Mouse (Mus musculus) adrenal gland, postnatal 4 days (tissue): ENCODE results near the gene 4930523C07Rik. TPM values are rescaled to one million over a fixed set of nuclear protein-coding genes. Genes with fewer than 3 reads are reported as not detected.
A peak's percentile ranks its signal among the peaks of the same experiment; 100 is the strongest.

Source experiments
- DNase-seq, 2 experiments: peaks; one replicate each; pipeline ENCODE4 v3.0.0; 2021 to 2022; ENCODE audit warnings: low spot score in 2 of 2, mixed read lengths in 2 of 2
- long read RNA-seq, 2 experiments: library from polyadenylated mRNA; stranded (forward); transcript quantifications; one replicate each; pipeline ENCODE4 v2.0.0; 2021
- total RNA-seq, 2 experiments: library from RNA; stranded (reverse); gene quantifications; 2 replicates each; pipeline ENCODE4 v1.2.3; 2021

4930523C07Rik gene
- total RNA-seq, result 10 to 100 TPM; 11.0 to 15.6 TPM
- long read RNA-seq, experiment 1, full-length matches to known transcripts, result 1 of 1 reads
- long read RNA-seq, experiment 1, partial matches to known transcripts, result 0 of 1 reads
- long read RNA-seq, experiment 1, other reads (novel, unspliced or antisense), result 0 of 1 reads
- long read RNA-seq, experiment 2, full-length matches to known transcripts, result 10 of 14 reads
- long read RNA-seq, experiment 2, partial matches to known transcripts, result 0 of 14 reads
- long read RNA-seq, experiment 2, other reads (novel, unspliced or antisense), result 4 of 14 reads

DNA sequence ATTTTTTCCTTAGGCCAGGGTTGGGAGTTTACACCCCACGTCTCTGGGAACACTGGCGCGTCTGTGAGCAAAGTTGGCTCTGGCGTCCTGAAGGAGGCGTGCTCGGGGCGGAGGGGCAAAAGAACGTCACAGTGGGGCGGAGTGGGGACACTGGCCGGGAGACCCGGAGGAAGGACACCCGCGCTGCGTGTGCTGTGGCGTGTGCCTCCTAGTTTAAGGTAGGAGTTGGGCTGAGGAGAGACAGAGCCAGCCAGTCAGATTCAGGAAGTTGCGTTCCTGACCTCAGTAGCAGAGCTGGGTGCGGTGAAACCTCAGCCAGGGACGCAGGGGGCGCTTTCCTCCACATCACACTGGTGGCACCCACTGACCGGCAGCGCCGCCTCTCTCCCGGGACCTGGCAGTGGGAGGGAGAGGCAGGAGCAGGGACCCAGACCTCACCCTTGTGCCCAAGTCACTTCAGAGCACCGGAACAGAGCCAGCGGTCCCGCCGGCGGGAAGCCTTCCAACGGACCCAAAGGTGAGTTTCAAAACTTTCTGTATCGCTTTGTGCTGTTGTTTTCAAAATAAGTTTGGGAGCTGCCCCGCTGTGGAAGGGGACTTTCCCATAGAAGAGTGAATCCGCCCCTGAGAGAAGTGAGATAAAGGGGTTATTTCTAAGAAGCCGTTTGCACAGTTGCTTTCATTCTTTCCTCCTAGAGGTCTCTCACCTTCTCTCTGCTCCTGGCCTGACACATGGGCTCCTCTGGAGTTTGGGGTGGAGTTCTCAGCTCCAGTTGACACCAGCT, at the start of gene 4930523C07Rik:
Gene 4930523C07Rik (plus strand): TSS at position 146 of the 785 bp plus-strand sequence.
- DNase-seq, result peak; percentile 28 to 58

DNA sequence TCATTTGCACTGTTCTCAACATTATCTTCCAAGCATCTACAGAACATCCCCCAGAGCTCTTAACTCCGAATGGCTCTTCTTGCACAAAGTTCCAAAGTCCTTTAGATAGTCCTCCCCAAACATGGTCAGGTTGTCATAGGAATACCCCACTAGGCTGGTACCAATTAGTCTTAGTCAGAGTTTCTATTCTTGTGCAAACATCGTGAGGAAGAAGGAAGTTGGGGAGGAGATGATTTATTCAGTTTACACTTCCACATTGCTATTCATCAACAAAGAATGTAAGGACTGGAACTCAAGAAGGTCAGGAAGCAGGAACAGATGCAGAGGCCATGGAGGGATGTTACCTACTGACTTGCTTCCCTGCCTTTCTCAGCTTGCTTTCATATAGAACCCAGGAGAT, 46.9 kb upstream of the 4930523C07Rik start:
- DNase-seq, result no peak

DNA sequence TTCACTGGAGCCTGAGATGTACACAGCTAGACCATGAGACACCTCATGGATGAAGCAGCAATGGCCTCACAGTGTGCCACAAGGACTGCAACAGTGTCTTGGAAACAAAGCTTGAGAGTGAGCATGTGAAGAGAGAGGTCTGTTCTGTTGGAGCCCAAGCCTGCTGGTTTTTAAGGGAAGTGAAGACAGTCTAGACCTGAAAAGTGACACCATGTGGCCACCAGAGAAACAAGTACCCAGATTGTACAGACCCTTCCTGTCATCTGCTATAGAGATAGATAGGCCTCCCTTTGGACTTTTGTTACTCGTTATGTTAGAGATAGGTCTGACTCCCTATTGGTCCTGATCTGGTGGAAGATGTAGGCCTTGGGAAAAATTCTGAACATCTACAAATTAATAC, 45.8 kb upstream of the 4930523C07Rik start:
- DNase-seq, result no peak

DNA sequence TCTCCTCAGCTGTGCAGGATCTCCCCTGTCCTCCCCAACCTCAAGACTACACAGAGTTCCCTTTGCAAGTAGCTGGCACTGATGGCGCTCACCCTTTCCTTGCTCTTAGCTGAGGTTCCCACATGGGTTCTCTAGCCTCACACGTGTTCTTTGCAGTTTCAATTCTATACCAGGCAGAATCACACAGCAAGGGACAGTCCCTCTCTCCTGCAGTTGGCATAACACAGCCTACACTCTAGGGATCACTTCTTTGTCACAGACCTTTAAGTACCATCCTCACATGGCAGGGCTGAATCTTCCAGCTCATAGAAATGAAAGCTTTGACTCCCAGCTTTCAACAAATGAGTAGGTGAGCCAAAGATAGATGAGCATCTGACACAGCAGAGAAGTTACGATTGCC, 45.0 kb upstream of the 4930523C07Rik start:
- no peak for DNase-seq

DNA sequence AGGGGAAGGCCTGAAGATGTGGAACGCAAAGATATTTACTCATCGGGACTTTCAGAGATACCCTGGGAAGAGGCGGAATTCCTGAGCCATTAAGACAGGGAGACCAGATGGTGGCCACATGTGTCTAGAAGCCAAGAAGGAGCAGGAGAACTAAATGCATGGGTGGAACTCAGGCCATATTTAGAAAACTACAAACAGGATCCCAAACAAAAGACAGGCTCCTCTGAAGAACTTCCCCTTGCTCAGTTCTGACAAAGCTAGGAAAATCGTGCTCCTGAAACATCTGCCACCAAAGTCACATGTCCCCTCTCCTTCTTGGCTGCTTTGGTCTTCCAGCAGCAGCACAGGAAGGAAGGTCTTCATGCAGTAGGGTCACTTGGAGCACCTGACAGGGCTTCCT, 38.9 kb upstream of the 4930523C07Rik start:
- no peak for DNase-seq

DNA sequence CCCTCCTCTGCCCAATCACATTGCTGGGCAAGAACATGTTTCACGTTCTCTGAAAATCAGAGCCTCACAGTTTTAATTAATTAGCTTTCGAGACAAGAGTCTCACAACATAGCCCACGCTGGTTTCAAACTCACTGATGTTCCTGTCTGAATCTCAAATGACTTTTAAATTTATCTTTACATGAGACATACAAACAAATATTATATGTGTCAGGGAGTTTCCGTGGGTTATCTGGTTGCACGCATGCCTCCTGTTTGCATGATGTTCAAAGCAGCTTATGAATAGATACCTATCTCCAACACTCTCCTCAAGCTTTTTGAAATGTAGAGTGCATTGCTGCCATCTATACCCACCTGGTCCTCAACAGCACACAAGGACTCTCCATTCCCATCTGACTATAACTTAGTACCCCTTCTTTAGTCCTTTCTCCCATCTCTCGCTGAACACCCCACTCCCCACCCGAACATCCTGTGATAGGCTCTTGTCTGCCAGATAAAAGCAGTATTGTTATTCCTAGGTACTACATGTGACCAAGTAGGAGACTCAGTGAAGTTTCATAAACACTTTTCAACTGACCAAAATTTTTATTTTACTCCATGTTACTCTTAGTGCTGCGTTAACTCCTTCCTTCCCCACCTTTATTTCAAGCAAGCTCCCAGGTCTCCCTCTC, 37.1 kb upstream of the 4930523C07Rik start:
- DNase-seq, result no peak

DNA sequence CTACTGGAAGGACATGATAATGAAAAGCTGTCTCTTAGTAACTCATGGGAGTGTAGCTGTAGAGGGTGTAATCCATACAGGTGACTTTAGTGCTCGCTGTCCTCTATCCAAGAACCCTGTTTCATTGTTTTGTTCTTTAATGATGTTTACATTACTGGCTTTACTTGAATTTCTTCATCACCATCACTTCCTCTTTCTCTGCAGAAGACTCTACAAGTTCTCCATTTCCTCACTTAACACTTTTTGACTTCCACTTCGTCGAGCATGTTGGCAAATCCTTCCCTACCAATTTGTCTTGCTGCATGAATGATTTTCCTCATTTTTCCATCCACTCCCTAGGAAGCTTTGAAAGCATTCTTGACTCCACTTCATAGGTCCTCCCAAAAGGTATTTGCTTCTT, 31.1 kb upstream of the 4930523C07Rik start:
- DNase-seq, result no peak

DNA sequence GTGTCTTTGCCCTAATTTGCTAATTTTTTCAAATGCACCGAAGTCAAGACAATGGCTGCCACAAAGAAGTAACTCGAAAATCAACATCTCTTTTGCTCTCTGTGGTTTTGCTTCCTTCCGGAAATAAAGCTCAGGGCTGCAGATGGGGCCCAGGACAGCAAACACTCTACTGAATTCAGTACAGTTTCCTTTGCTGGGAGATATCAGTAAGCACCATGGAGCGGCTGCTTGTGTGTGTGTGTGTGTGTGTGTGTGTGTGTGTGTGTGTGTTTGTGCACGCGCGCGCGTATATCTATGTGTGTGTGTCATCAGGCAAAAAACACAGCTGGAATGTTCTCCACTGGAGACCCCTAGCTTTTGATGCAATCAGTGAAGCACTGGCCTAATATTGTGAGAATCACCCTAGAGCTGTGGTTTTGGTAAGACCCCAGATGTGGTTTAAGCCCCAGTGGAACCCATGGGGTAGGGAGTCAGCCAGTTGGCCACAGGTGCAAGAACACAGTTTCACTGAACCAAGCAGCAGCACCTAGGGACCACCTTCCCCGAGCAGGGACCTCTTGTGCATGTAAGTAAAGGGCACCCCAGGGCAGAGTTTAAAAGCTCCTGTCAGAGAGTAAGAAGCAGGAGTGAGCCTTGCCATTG, 19.7 kb upstream of the 4930523C07Rik start:
- no peak for DNase-seq

DNA sequence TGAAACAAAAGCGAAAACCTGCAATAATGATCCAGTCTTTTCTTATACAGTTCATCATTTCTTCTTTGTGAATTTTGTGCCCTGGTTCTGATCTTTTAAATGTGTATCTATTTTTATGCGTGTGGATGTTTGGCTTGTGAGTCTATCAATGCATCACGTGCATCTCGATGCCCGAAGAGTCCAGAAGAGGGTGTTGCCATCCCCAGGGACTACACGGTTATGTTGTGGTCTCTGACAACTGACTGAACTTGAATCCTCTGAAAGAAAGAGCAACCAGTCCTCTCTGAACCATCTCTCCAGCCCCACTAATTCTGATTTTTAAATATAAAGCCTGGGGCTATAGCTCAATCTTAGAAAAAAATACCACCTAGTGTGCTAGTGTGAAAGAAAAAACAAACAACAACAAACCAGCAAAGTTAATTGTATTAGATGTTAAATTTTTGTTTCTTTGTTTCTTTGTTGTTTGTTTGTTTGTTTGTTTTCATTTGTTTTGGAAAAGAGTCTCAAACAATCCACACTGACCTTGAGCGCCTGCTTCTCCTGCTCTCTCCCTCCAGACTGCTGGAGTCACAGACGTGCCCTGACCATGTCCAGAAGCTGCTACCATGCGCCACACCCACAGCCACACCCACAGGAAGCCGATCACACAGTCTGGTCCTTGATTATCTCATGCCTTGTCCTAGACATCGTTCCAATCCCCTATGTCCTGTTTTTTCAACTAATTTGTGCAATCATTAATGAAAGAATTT, 18.9 kb upstream of the 4930523C07Rik start:
- DNase-seq, result no peak

DNA sequence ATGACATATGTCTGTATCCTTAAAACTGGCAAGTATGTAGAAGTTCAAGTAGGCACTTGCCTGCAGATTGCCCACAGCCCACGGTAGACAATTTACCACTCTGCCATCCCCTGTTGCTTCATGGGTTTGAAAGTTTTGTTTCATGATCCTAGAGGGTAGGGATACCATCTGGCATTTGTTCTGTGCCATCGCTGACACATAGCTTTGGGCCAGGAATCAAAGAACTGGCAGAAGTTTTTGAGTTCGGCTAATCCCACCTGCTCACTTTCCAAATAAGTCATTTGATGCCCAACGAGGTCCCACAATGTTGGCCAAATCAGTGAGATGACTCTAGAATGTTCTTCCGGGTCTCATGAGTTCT, 18.3 kb upstream of the 4930523C07Rik start:
- DNase-seq, result no peak

DNA sequence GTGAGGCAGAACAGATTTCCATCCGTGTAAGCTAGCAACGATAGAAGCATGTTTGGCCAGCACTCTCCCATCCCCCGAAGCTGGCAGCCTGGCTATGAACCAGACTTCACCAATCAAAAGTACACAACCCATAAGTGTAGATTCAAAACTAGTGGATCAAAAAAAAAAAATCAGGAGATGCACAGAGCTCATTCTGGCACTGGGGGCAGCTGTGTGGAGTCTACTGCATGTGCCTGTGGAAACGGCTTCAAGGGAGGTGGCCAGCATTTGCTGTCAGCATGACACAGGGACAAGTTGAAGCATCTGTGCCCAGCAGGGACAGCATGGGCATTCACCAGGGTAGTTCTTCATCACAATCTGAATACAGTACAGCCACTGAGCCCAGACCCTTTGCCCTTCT, 16.2 kb upstream of the 4930523C07Rik start:
- no peak for DNase-seq

DNA sequence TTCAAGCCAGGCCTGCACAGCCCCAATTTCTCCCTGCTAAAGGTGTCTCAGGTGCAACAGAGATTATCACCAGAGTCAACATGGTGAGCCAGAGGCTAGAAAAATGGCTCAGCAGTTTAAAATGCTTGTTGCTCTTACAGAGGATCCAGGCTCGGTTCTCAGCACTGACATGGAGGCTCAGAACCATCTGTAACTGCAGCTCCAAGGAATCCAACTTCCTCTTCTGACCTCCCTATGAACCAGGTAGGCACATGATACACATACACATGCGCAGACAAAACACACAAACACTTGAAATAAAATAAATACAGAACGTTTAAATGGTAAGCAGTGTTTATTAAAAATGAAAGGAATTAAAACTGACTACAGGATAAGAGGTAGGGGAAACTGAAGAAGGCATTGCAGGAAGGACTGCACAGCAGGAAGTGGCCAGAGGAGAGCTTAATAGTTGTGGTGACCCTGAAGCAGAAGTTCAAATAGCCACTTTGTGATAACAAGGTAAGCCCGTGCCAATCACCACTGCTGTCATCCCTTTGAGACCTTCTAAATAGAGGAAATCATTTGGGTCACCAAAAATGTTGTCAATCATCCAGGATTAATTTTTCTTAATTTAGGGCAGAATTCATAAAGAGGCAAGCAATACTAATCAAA, 10.1 kb upstream of the 4930523C07Rik start:
- no peak for DNase-seq

DNA sequence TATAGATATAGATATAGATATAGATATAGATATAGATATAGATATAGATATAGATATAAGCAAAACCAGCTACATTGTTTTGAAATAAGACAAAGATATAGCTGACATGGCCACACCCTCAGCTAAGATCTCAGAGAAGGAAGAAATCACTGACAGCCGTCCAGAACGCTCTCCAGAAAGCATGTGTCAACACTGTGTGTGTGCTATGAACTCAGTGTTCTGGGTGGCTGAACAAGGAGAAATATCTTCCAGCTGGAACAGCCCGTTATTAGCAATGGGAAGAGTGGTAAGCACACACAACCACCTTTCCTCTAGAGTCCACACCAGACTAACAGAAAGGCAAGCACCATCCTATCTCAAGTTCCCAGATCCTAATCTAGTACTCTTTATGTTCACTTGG, 8.6 kb upstream of the 4930523C07Rik start:
- DNase-seq, result no peak

DNA sequence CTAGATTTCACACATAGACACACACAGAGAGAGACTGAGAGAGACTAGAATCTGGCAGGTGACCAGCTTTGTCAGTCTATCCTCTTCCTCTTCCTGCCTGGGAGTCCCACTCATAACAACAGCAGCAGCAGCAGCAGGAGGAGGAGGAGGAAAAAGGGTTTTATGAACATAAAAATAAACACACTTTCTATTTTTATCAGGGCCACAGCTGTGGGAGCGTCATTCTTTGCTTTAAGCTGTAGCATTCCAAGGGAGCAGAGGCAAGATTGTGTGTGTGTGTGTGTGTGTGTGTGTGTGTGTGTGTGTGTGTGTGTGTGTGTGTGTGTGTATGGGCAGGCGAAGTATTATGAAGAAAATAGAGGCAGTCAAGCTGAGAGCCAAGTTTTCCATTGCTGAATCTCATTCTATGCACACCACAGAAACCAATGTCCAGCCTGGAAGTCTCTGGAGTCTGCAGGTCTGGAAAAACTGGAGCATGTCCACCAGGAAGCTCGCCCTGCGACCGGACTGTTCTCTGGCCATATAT, 7.1 kb upstream of the 4930523C07Rik start:
- no peak for DNase-seq

DNA sequence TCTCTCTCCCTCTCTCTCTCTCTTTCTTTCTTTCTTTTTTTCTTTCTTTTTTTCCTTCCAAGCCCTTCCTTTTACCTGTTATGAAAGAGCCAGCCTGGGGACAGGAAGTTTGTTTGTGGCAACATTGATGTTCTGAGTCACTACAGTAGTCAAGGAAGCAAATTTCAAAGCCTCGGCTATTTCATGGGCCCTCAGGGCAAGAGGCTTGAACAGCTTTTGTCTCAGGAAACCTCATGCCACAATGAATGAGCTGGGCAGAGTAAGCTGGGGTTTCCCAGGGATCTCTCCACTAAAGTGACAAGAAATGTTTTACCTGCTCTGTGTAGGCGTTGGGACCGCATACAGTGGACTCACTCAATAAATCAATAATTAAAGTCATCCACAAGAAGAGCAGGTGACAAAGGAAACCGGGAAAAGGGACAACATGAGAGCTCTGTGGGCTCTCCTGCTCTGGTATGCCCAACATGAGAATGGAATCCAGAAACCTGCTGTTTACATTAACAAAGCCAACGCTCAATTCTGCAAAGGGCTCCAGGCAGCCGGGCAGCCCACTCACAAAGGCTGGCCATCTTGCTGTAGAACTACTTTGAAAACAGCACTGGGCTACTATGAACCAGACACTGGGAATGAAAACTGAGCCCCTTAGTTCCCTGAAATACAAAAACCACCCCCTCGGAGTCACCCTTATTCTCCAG, 4.1 kb upstream of the 4930523C07Rik start:
- DNase-seq, result no peak

DNA sequence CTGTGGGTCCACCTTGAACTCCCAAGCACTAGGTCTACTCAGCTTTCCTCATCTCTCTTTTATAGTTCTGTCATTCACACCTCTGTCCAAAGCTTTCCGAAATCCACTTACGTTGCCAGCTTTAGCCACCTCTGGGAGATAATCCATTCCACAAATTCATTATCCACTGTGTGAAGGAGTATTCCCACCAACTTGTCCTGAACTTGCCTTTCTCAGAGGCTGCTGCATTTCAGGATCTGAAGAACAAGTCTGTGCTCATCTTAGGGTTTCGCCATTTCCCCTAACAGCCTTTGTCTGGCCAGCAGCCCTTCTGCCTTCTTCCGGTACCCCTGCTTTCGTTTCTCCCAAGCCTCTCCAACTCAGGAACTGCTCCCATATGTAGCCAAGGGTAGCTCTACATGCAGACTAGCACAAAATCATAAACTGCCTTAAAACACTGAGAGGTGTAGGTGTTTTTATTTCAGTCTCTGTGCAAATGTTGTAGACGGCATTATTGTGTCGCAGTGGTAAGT, 2.9 kb upstream of the 4930523C07Rik start:
- DNase-seq, result no peak

DNA sequence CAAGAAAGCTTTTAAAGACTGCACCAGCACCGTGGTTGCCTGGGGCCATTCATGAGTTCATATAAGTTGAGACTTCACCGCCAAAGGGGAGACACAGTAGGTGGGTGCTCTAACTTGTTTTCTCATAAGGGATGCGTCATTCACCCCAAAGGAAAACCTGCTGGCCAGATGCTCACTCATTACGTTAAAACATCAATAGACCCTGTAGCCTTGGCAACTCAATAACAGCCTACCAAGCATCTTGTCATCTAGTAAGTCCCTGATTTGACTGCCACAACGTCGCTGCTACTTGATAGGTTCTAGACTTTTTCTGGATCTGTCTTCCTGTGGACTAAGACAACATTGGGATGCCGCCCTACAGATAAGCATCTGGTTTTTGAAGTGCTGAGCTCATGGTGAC, 1.8 kb upstream of the 4930523C07Rik start:
- DNase-seq, result no peak

DNA sequence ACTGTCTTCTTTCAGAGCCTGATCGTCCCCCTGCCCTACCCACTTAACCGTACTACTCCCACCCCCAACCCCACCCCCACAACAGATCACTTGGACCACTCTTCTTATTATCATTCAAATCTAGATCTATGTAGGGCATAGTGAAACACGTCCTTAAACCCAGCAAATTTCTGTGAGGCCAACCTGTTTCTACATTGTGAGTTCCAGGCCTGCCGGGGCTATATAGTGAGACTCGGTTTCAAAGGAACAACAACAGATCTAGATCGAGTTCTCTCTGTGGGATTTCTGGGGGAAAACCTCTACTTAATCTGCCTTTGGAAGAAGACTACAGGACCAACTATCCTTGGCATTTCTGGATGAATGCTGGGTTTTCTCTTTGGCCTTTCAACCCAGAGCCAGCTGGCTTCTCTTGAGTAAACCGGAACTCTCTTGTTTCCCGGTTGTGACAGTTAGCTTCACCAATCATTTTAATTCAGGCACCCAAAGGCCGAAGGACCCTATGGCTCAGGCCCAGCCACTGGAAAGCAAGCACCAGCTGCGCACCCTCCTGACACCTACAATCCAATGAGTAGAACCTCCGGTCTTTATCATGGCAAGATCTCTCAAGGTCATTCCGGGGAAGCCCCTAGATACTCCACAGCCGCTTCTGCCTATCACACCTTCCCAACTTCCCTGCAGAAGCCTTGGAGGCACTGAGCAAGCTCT, 759 bp upstream of the 4930523C07Rik start:
- no peak for DNase-seq
